Mouse (Mus musculus): Measurements from ENCODE around the gene Pip5k1b. TPM values are rescaled to one million over a fixed set of nuclear protein-coding genes. Genes with fewer than 3 reads are reported as not detected.

Gene Pip5k1b
- polyA plus RNA-seq, 1 experiment: 10.4 TPM

DNA sequence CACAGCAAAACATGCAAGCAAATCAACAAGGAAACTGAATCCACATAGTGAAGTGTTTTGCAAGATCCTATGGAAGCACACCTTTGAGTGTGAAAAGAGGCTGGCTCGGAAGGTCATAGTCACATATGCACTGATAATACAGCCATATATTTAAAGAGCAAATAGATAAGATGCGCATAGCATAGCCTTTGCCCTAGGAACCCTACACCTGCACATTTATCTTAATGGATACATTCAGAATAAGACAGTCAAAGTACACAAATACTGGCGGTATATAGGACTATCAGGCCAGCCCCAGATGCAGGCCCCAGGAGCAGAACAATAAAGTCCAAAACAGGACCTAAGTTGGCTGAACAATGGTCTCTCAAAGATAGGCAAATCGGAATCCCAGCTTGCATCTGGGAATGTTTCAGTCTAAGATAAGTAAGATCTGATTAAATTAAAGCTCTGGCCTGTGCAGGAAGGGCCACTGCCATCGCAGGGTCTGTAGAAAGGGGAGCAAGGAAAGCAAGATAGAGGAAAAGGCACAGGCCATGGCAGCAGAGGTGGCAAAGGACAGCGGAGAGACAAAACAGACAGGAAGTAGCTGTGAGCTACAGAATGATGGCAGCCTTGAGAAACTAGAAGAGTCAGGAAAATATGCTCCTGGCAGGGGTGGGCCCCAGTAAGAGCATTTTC, 35.8 kb downstream of the Pip5k1b start:
- 67% methylated on average over 6 of the region's 6 CpGs for whole genome bisulfite sequencing
- Histone ChIP-seq H3K4me1 (ENCODE audit: control insufficient read depth, insufficient read depth, low read length) (peaks cover 4% of the 10 kb centered on the region; the same call in 1 of the 2 replicates), H3K27ac (ENCODE audit: control insufficient read depth, insufficient read depth, low read depth, low read length, poor library complexity) (no peak overlapping the region), H3K4me3 (replicated peaks; ENCODE audit: control insufficient read depth, low read depth, low read length) (no peak overlapping the region)
- TF ChIP-seq POLR2A (IDR thresholded peaks at IDR 0.05; ENCODE audit: borderline replicate concordance, control insufficient read depth, low read depth, low read length) (no peak), CTCF (IDR thresholded peaks at IDR 0.05; ENCODE audit: control insufficient read depth, insufficient read depth, low read length) (no peak)

DNA sequence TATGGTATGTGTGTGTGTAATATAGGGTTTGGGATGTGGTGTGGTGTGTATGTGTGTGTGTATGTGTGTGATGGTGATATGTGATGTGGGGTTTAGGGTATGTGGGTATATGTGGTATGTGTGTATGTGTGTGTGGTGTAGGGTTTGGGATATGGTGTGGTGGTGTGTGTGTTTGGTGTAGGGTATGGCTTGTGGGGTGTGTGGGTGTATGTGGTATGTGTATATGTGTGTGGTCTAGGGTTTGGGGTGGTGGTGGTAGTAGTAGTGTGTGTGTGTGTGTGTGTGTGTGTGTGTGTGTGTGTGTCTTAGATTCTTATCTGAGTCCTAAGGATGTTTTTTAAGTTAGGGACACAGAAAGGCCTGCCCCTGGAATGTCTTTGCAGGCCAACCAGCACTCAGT, 37.3 kb downstream of the Pip5k1b start:
- H3K4me1 ChIP-seq (ENCODE audit: control insufficient read depth, insufficient read depth, low read length): peaks cover 5% of the 10 kb centered on the region; the same call in 1 of the 2 replicates
- no peak overlapping the region for H3K4me3 ChIP-seq (replicated peaks; ENCODE audit: control insufficient read depth, low read depth, low read length)
- TF ChIP-seq CTCF (IDR thresholded peaks at IDR 0.05; ENCODE audit: control insufficient read depth, insufficient read depth, low read length) (no peak), POLR2A (IDR thresholded peaks at IDR 0.05; ENCODE audit: borderline replicate concordance, control insufficient read depth, low read depth, low read length) (no peak)
- H3K27ac ChIP-seq (ENCODE audit: control insufficient read depth, insufficient read depth, low read depth, low read length, poor library complexity): no peak overlapping the region

DNA sequence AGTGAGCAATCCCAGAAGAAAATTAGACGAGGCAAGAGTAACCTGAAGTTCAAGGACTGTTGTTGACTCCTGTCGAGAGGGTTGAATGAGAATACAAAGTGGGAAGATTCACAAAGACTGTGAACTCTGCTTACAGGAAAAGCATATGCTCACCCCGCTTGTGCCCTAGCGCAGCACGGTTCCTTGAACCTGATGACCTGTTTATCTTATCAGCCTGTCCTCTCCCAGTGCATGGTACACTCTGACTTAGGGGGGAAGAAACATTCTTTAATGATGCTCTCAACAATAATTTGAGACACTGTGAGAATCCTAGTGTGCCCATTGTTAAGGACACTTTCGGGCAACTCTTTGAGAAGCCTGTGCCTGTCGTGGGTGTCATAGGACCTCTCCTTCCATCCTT, 38.6 kb downstream of the Pip5k1b start:
- H3K4me3 ChIP-seq (replicated peaks; ENCODE audit: control insufficient read depth, low read depth, low read length): no peak overlapping the region
- no peak overlapping the region for H3K27ac ChIP-seq (ENCODE audit: control insufficient read depth, insufficient read depth, low read depth, low read length, poor library complexity)
- peaks cover 4% of the 10 kb centered on the region; the same call in 1 of the 2 replicates for H3K4me1 ChIP-seq (ENCODE audit: control insufficient read depth, insufficient read depth, low read length)
- 70% methylated on average over 7 of the region's 7 CpGs for WGBS
- no peak for TF ChIP-seq POLR2A (IDR thresholded peaks at IDR 0.05; ENCODE audit: borderline replicate concordance, control insufficient read depth, low read depth, low read length)
- no peak for TF ChIP-seq CTCF (IDR thresholded peaks at IDR 0.05; ENCODE audit: control insufficient read depth, insufficient read depth, low read length)

DNA sequence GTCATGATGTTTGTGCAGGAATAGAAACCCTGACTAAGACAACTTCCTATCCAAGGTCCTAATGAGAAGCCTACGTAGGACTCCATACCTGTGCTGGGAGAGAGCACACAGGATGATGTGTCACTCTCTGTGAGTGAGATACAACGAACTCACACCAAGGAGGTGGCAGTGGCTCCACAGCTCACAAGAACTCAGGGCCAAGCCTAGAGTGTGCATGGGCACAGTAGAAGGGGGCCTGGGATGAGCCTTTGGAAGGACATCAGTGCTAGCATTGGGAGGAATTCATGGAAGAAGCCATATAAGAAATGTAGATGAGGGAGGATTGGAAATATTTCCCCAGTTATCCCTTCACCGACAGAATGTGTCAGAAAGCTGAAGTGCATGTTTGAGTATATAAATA, 39.7 kb downstream of the Pip5k1b start:
- 84% methylated on average over 3 of the region's 3 CpGs for WGBS
- TF ChIP-seq CTCF (IDR thresholded peaks at IDR 0.05; ENCODE audit: control insufficient read depth, insufficient read depth, low read length) (no peak), POLR2A (IDR thresholded peaks at IDR 0.05; ENCODE audit: borderline replicate concordance, control insufficient read depth, low read depth, low read length) (no peak)
- H3K4me1 ChIP-seq (ENCODE audit: control insufficient read depth, insufficient read depth, low read length): peaks cover 8% of the 10 kb centered on the region
- H3K4me3 ChIP-seq (replicated peaks; ENCODE audit: control insufficient read depth, low read depth, low read length): no peak overlapping the region
- H3K27ac ChIP-seq (ENCODE audit: control insufficient read depth, insufficient read depth, low read depth, low read length, poor library complexity): no peak overlapping the region

DNA sequence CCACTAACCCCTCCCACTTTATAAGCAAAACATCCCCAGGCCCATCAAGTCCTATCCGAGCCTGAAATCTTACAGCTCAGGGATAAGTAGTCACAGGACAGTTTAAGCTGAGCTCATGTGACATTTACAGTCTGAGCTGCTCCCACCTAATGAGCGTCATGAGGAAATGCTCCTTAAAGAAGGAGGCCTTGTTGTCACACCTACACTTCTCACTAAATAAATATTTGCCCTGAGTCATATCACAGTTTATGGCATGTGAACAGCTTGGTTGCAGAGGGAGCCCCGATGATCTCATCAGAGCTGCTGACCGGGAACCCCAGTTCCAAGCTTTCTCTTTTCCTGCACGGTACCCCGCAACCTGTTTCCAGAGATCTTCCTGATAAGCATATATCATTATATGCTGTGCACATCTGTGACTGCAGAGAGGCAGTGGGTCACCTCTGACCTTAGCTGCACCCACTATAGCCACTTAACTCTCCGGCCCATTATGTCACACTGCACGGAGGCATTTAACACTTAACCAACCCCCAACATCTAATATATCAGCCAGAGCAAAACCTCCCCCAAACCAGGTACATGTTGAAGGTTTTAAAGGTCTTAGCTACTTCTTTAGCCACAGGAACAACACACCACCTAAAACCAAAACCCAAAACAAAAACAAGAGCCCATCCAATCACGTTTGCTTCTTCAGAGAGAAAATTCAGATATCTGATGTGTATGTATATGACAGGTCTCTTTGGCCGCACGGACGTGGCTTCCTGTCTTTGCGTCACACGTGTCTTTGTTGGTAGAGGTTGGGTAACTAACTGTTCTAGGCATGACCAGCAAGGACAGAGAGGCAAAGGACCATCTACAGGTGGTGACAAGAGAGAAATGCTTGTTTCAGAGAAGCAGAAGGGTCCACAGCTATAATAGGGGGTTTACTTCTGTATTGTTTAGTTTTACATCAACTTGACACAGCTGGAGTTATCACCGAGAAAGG, 40.7 kb downstream of the Pip5k1b start:
- 61% methylated on average over 15 of the region's 15 CpGs for WGBS
- no peak overlapping the region for H3K4me3 ChIP-seq (replicated peaks; ENCODE audit: control insufficient read depth, low read depth, low read length)
- H3K4me1 ChIP-seq (ENCODE audit: control insufficient read depth, insufficient read depth, low read length): peaks cover 8% of the 10 kb centered on the region
- H3K27ac ChIP-seq (ENCODE audit: control insufficient read depth, insufficient read depth, low read depth, low read length, poor library complexity): no peak overlapping the region
- TF ChIP-seq CTCF (IDR thresholded peaks at IDR 0.05; ENCODE audit: control insufficient read depth, insufficient read depth, low read length) (no peak), POLR2A (IDR thresholded peaks at IDR 0.05; ENCODE audit: borderline replicate concordance, control insufficient read depth, low read depth, low read length) (no peak)

DNA sequence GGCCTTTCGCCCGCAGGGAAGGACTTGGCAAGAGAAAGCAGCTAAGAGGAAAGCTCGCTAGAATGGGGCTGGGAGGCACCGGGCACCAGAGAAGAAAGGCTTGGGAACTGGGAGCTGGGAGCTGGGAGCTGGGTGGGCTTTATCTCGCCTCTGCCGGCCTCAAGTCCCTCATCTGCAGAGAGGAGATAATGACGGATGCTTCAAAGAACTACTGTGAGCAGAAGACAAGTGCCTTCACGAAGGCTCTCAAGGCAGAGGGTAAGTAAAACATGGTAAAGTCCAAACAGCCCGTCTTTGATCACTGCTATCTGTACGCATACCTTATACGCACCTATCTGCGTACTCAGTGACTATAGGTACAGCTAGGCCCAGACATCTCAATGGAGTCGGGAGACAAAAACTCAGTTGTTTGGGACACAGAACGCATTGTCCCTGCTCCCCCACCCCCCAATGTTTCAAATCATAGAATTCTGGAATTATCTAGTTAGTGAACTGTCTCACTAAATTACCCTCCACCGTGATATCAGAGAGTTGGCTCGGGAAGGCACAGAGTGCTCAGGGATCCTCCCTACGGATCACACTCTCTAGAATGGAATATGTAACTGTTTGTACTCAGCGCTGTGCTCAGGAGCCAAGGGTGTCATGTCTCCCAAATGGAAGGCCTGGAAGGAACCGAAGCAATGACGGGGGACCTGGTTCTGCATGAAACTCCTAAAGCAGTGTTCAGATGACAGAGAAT, 42.4 kb downstream of the Pip5k1b start:
- no peak overlapping the region for H3K4me3 ChIP-seq (replicated peaks; ENCODE audit: control insufficient read depth, low read depth, low read length)
- 73% methylated on average over 20 of the region's 20 CpGs for WGBS
- H3K4me1 ChIP-seq (ENCODE audit: control insufficient read depth, insufficient read depth, low read length): peaks cover 8% of the 10 kb centered on the region
- peak overlapping the region; percentile 49 for H3K27ac ChIP-seq (ENCODE audit: control insufficient read depth, insufficient read depth, low read depth, low read length, poor library complexity)
- TF ChIP-seq CTCF (IDR thresholded peaks at IDR 0.05; ENCODE audit: control insufficient read depth, insufficient read depth, low read length) (no peak), POLR2A (IDR thresholded peaks at IDR 0.05; ENCODE audit: borderline replicate concordance, control insufficient read depth, low read depth, low read length) (no peak)

DNA sequence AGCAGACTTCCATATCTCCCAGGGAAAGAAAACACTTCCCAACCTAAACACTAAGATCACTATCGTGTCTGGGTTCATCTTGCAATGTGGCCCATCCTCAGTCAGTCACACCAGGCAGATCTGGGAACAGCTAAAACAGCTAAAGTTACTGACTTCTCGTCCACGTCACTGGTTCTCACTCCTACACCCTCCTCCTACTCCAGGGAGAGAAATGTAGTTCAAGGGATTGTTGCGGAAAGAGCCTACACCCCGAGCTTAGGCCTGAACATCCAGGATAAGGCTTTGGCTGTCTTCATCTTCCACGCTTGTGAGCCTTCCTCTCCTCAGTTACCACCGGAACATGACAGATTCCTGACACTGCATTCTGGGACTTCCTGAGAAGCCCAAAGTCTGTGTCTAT, 43.7 kb downstream of the Pip5k1b start:
- H3K4me1 ChIP-seq (ENCODE audit: control insufficient read depth, insufficient read depth, low read length): peaks cover 8% of the 10 kb centered on the region
- H3K4me3 ChIP-seq (replicated peaks; ENCODE audit: control insufficient read depth, low read depth, low read length): no peak overlapping the region
- no peak overlapping the region for H3K27ac ChIP-seq (ENCODE audit: control insufficient read depth, insufficient read depth, low read depth, low read length, poor library complexity)
- 90% methylated on average over 7 of the region's 7 CpGs for WGBS
- no peak for TF ChIP-seq CTCF (IDR thresholded peaks at IDR 0.05; ENCODE audit: control insufficient read depth, insufficient read depth, low read length)

DNA sequence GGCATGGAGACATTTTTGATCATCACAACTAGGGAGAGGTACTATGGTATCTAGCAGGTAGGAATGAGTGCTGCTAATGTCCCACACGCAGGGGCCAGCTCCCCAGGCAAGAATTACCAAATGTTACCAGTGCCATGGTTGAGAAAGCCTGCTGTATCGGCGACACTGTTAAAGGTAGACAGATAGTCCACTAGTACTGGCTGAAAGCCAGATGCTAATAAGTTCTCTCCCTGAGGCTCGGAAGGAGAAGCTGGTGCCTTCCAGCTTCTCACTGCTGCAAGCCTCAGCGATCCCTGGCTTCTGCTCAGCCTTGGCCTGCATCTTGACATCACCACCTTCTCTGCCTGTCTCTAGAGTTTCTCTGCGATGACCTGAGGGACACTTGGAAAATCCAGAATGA, 46.3 kb downstream of the Pip5k1b start:
- H3K27ac ChIP-seq (ENCODE audit: control insufficient read depth, insufficient read depth, low read depth, low read length, poor library complexity): no peak overlapping the region
- peaks cover 6% of the 10 kb centered on the region for H3K4me1 ChIP-seq (ENCODE audit: control insufficient read depth, insufficient read depth, low read length)
- TF ChIP-seq CTCF (IDR thresholded peaks at IDR 0.05; ENCODE audit: control insufficient read depth, insufficient read depth, low read length) (no peak), POLR2A (IDR thresholded peaks at IDR 0.05; ENCODE audit: borderline replicate concordance, control insufficient read depth, low read depth, low read length) (no peak)
- H3K4me3 ChIP-seq (replicated peaks; ENCODE audit: control insufficient read depth, low read depth, low read length): no peak overlapping the region
- 59% methylated on average over 6 of the region's 6 CpGs for WGBS

All from bone marrow, adult 2 months (tissue).